Mouse (Mus musculus) heart, adult 9 months (tissue): ENCODE results near the gene Hyal3.
A peak's percentile ranks its signal among the peaks of the same experiment; 100 is the strongest.

Source experiments
- DNase-seq, 2 experiments: peaks; one replicate each; pipeline ENCODE4 v3.0.0; 2022; ENCODE audit warnings: low spot score in 2 of 2

Gene Hyal3

GRCm38 (mm10) chr9:107633661-107634405 lies 53.2 kb downstream of the Hyal3 start:
- peak in 1 of 2 experiments; percentile 43 for DNase-seq

- DNase-seq: no peak
These were observed 54.0 kb downstream of the Hyal3 start for GRCm38 (mm10) chr9:107634406-107635278.

GRCm38 (mm10) chr9:107635279-107636028 lies 54.8 kb downstream of the Hyal3 start, which contains the start of gene Gnai2:
Gene Gnai2, minus strand, starts transcription at chr9:107635367.
- peak; percentile 98 to 99 for DNase-seq
